Mouse (Mus musculus) embryonic facial prominence, embryonic 12.5 days (tissue): ENCODE results near the gene Sv2a. TPM values are rescaled to one million over a fixed set of nuclear protein-coding genes. Genes with fewer than 3 reads are reported as not detected.
"Not testable (repeated sequence)": the region's sequence is repeated elsewhere in the genome, so short reads cannot be mapped to it uniquely, and the experiment has no call there.

Experiments
- ATAC-seq: fragments of 200-750 bp; cut with Nextera tagmentation; 2 replicates; pipeline ENCODE4 v1.8.0; 2017; ENCODE audit not compliant: insufficient number of reproducible peaks, insufficient read depth, low FRiP score, low TSS enrichment
- H3K27ac ChIP-seq: fragments of 300-500 bp; sonication (generic); 2 replicates; pipeline ENCODE4 v1.5.1; 2016; ENCODE audit warnings: mild to moderate bottlenecking
- H3K27me3 ChIP-seq: fragments of 300-500 bp; sonication (generic); 2 replicates; pipeline ENCODE4 v1.6.1; 2016; ENCODE audit warnings: mild to moderate bottlenecking, moderate library complexity
- H3K36me3 ChIP-seq: fragments of 300-500 bp; sonication (generic); 2 replicates; pipeline ENCODE4 v1.6.1; 2016; ENCODE audit warnings: mild to moderate bottlenecking
- H3K4me1 ChIP-seq: fragments of 300-500 bp; sonication (generic); 2 replicates; pipeline ENCODE4 v1.6.1; 2016
- H3K4me2 ChIP-seq: fragments of 300-500 bp; sonication (generic); replicated peaks from 2 replicates; pipeline ENCODE4 v1.6.1; 2016; ENCODE audit warnings: mild to moderate bottlenecking, moderate library complexity
- H3K4me3 ChIP-seq: fragments of 300-500 bp; sonication (generic); 2 replicates; pipeline ENCODE4 v1.5.1; 2016; ENCODE audit warnings: mild to moderate bottlenecking
- H3K9ac ChIP-seq: fragments of 300-500 bp; sonication (generic); 2 replicates; pipeline ENCODE4 v1.6.1; 2016; ENCODE audit warnings: mild to moderate bottlenecking, moderate library complexity
- H3K9me3 ChIP-seq: fragments of 300-500 bp; sonication (generic); 2 replicates; pipeline ENCODE4 v1.6.1; 2016; ENCODE audit warnings: mild to moderate bottlenecking, moderate library complexity
- WGBS: fragments of 180-500 bp; shearing (Covaris S2); methylation state at CpG from one replicate; pipeline ENCODE4 v1.1.7; 2016; 5-methylcytosine and 5-hydroxymethylcytosine counted together
- polyA plus RNA-seq: library from polyadenylated mRNA; unstranded; fragments of >200 nt; fragmentation: Nextera tagmentation; extraction: Ambion mirVana; gene quantifications from 2 replicates; pipeline ENCODE4 v1.2.1, GENCODE M21; 2016

Sv2a gene
- polyA plus RNA-seq, 1 experiment from 2014 or later = 8.6 TPM

DNA sequence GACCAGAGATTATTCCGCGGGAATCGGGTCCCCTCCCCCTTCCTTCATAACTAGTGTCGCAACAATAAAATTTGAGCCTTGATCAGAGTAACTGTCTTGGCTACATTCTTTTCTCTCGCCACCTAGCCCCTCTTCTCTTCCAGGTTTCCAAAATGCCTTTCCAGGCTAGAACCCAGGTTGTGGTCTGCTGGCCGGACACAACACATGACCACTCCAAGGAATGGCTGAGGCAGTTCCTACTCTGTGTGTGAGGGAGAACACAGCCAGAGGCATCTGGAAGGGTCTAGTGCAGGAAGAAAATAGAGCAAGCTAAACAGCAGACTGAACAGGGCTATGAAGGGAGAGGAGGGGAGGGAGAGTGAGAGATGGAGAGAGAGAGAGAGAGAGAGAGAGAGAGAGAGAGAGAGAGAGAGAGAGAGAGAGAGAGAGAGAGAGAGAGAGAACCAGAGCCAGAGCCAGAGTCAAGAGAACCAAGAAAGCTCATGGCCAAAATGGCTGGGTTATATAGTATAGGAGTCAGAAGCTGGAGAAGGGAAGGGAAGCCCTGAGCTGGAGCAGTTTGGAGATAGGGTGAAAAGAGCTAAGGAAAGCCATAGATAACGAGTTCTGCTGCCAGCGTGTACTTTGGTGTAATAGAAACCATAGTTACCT lies 17.8 kb downstream of the Sv2a start:
- not testable (repeated sequence) for H3K4me3 ChIP-seq, H3K27me3 ChIP-seq, H3K9me3 ChIP-seq, ATAC-seq, H3K27ac ChIP-seq, H3K9ac ChIP-seq, H3K36me3 ChIP-seq
- Histone ChIP-seq H3K4me2 (peak overlapping the region; percentile 89), H3K4me1 (peaks cover 14% of the 10 kb centered on the region; the same call in 1 of the 2 replicates)
- WGBS = 28% methylated on average over 8 of the region's 8 CpGs

DNA sequence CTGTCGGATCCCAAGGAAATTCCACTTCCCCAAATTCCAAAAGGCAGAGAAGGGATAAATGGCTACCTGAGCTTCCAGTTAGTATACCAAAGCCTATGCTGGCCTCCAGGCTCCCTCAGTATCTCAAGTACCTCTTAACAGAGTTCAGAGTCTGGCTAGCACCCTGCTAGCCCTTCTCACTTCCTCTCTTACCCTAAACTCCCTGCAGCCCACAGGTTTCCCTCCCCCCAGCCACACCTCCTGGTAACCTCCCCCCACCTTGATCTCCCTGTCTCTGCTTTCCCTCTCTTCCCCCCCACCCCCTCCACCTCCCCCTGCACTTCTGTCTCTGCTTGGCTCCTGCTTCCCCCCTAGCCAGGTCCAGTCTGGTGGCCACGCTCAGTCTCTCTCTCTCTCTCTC lies 18.8 kb downstream of the Sv2a start:
- ATAC-seq = no peak
- H3K27me3 ChIP-seq = no peaks in the 10 kb centered on the region
- H3K9ac ChIP-seq = no peak overlapping the region
- H3K4me1 ChIP-seq = peaks cover 14% of the 10 kb centered on the region; the same call in 1 of the 2 replicates
- no peak overlapping the region for H3K4me3 ChIP-seq
- H3K4me2 ChIP-seq = no peak overlapping the region
- no peaks in the 10 kb centered on the region for H3K36me3 ChIP-seq
- no peak overlapping the region for H3K27ac ChIP-seq
- WGBS = 62% methylated on average over 2 of the region's 2 CpGs
- H3K9me3 ChIP-seq = no peaks in the 10 kb centered on the region

DNA sequence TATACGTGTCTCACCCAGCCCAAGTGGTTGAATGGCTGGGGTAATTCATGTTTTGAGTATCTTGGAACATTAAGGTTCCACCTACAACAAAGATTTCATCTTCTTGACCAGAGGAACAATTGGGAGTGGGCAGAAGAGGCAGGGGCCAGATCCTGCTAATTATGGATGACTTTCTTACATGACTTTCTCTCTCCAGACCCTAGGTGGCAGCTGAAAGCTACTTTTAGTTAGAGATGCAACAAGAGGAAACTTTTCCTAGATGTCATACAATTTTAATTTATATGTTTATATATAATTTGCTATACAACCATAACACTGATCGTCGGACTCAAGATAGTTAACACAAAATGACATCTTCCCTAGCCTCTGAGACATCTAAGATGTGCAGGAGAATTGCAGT lies 26.9 kb downstream of the Sv2a start:
- Histone ChIP-seq H3K27me3 (no peaks in the 10 kb centered on the region), H3K27ac (no peak overlapping the region), H3K9ac (no peak overlapping the region), H3K36me3 (no peaks in the 10 kb centered on the region), H3K9me3 (no peaks in the 10 kb centered on the region), H3K4me3 (no peak overlapping the region), H3K4me2 (no peak overlapping the region), H3K4me1 (no peaks in the 10 kb centered on the region)
- no peak for ATAC-seq
- 78% methylated on average over 3 of the region's 3 CpGs for WGBS

GRCm38 (mm10) chr3:96209242-96209641 lies 28.3 kb downstream of the Sv2a start:
- no peak overlapping the region for H3K9ac ChIP-seq
- H3K4me2 ChIP-seq = no peak overlapping the region
- ATAC-seq = no peak
- 20% methylated on average over 15 of the region's 15 CpGs for WGBS
- H3K27me3 ChIP-seq = no peaks in the 10 kb centered on the region
- no peak overlapping the region for H3K4me3 ChIP-seq
- H3K9me3 ChIP-seq = no peaks in the 10 kb centered on the region
- H3K4me1 ChIP-seq = no peaks in the 10 kb centered on the region
- no peaks in the 10 kb centered on the region for H3K36me3 ChIP-seq
- no peak overlapping the region for H3K27ac ChIP-seq

- peak overlapping the region; percentile 57 for H3K4me2 ChIP-seq
- H3K4me3 ChIP-seq = peak overlapping the region; percentile 65
- no peaks in the 10 kb centered on the region for H3K9me3 ChIP-seq
- H3K36me3 ChIP-seq = no peaks in the 10 kb centered on the region
- no peaks in the 10 kb centered on the region for H3K27me3 ChIP-seq
- under 1% methylated on average over 12 of the region's 12 CpGs for WGBS
- no peak for ATAC-seq
- H3K9ac ChIP-seq = peak overlapping the region; percentile 89
- H3K27ac ChIP-seq = peak overlapping the region; percentile 99
- H3K4me1 ChIP-seq = peaks cover 18% of the 10 kb centered on the region
Measured at GRCm38 (mm10) chr3:96219191-96219641, 38.3 kb downstream of the Sv2a start.

DNA sequence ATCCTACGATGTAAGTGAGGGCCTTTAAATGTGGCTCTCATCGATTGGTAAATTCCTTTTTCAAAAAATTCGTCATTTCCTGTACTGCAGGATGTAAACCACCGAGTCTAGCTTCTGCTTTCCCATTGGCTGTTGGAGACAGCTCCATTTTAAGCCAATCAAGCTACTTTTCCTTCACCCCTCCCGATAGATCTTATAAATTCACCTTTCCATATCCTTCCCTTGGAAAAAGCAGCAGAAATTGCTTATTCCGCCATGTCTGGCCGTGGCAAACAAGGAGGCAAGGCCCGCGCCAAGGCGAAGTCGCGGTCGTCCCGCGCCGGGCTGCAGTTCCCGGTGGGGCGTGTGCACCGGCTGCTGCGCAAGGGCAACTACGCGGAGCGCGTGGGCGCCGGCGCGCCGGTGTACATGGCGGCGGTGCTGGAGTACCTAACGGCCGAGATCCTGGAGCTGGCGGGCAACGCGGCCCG lies 38.7 kb downstream of the Sv2a start, which contains the start of the genes Bola1 and Hist2h2ab:
TSS of gene Bola1 (minus strand) at position 49 of the 470 bp plus-strand sequence.
TSS of gene Hist2h2ab (plus strand) at position 205 of the 470 bp plus-strand sequence.
- peak; percentile 69 for ATAC-seq
- Histone ChIP-seq H3K36me3 (no peaks in the 10 kb centered on the region), H3K4me3 (peak within 1 kb of the TSS; percentile 65), H3K27ac (peak within 1 kb of the TSS; percentile 99), H3K9ac (peak within 1 kb of the TSS; percentile 89), H3K9me3 (no peaks in the 10 kb centered on the region), H3K27me3 (no peaks in the 10 kb centered on the region), H3K4me2 (peak within 1 kb of the TSS; percentile 57), H3K4me1 (peaks cover 18% of the 10 kb centered on the region)
- WGBS = under 1% methylated on average over 37 of the region's 37 CpGs

DNA sequence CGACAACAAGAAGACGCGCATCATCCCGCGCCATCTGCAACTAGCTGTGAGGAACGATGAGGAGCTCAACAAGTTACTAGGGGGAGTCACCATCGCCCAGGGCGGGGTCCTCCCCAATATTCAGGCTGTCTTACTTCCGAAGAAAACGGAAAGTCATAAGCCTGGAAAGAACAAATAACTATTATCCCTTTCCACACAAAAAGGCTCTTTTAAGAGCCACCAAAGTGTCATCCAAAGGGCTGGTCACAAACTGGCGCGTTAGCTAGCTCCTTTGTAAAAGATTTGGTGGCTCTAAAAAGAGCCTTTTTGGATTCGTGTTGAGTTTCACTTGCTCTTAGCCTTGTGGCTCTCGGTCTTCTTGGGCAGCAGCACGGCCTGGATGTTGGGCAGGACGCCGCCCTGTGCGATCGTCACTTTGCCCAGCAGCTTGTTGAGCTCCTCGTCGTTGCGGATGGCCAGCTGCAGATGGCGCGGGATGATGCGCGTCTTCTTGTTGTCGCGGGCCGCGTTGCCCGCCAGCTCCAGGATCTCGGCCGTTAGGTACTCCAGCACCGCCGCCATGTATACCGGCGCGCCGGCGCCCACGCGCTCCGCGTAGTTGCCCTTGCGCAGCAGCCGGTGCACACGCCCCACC lies 39.3 kb downstream of the Sv2a start:
- peaks cover 18% of the 10 kb centered on the region for H3K4me1 ChIP-seq
- peak overlapping the region; percentile 89 for H3K9ac ChIP-seq
- H3K4me3 ChIP-seq = peak overlapping the region; percentile 65
- not testable (repeated sequence) for H3K9me3 ChIP-seq, H3K27me3 ChIP-seq, H3K36me3 ChIP-seq, ATAC-seq
- peak overlapping the region; percentile 57 for H3K4me2 ChIP-seq
- WGBS = under 1% methylated on average over 30 of the region's 47 CpGs
- peak overlapping the region; percentile 99 for H3K27ac ChIP-seq

DNA sequence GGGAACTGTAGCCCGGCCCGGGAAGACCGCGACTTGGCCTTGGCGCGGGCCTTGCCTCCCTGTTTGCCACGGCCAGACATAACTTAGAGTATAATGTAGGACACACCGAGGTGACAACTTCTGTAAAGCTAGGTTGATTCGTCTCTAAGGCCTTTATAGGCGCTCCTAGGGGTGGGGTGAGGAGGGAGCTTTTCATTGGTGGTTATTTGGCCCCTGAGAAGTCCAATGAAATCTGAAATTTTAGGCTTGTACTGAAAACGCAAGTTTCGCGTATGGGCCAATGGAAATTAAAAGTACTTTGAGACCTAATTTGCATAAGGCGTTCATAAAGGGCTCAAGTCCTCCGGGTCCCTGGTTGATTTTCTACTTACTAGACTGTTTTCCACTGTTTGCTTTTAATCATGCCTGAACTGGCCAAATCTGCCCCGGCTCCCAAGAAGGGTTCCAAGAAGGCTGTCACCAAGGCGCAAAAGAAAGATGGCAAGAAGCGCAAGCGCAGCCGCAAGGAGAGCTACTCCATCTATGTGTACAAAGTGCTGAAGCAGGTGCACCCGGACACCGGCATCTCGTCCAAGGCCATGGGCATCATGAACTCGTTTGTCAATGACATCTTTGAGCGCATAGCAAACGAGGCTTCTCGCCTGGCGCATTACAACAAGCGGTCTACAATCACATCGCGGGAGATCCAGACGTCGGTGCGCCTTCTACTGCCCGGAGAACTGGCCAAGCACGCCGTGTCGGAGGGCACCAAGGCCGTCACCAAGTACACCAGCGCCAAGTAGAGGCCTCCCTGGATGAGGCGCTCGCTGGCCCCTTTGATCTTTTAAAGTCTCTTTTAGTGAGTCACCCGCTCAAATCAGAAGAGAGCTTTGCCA lies 40.1 kb downstream of the Sv2a start, which contains the start of the genes Hist2h2ac and Hist2h2be:
TSS of gene Hist2h2ac (minus strand) at position 116 of the 875 bp plus-strand sequence.
TSS of gene Hist2h2be (plus strand) at position 355 of the 875 bp plus-strand sequence.
- Histone ChIP-seq H3K27ac (peak within 1 kb of the TSS; percentile 99), H3K4me2 (peak within 1 kb of the TSS; percentile 57), H3K9me3 (no peaks in the 10 kb centered on the region), H3K4me3 (peak within 1 kb of the TSS; percentile 65), H3K36me3 (no peaks in the 10 kb centered on the region), H3K9ac (peak within 1 kb of the TSS; percentile 89), H3K27me3 (no peaks in the 10 kb centered on the region), H3K4me1 (peaks cover 18% of the 10 kb centered on the region)
- WGBS = under 1% methylated on average over 43 of the region's 43 CpGs
- ATAC-seq = peak; percentile 94

- Histone ChIP-seq H3K4me3 (peak overlapping the region; percentile 65), H3K27ac (peak overlapping the region; percentile 99), H3K9me3 (no peaks in the 10 kb centered on the region), H3K4me2 (peak overlapping the region; percentile 57), H3K36me3 (no peaks in the 10 kb centered on the region), H3K27me3 (no peaks in the 10 kb centered on the region), H3K4me1 (peaks cover 18% of the 10 kb centered on the region), H3K9ac (peak overlapping the region; percentile 89)
- no peak for ATAC-seq
- WGBS = 18% methylated on average over 9 of the region's 9 CpGs
Measured at GRCm38 (mm10) chr3:96221640-96222038, 40.7 kb downstream of the Sv2a start.

- no peaks in the 10 kb centered on the region for H3K9me3 ChIP-seq
- H3K4me2 ChIP-seq = peak overlapping the region; percentile 57
- no peak for ATAC-seq
- no peaks in the 10 kb centered on the region for H3K36me3 ChIP-seq
- no peak overlapping the region for H3K9ac ChIP-seq
- H3K4me1 ChIP-seq = peaks cover 18% of the 10 kb centered on the region
- 93% methylated on average over 4 of the region's 4 CpGs for WGBS
- H3K27ac ChIP-seq = no peak overlapping the region
- no peaks in the 10 kb centered on the region for H3K27me3 ChIP-seq
- no peak overlapping the region for H3K4me3 ChIP-seq
Measured at GRCm38 (mm10) chr3:96222774-96223173, 41.8 kb downstream of the Sv2a start.

DNA sequence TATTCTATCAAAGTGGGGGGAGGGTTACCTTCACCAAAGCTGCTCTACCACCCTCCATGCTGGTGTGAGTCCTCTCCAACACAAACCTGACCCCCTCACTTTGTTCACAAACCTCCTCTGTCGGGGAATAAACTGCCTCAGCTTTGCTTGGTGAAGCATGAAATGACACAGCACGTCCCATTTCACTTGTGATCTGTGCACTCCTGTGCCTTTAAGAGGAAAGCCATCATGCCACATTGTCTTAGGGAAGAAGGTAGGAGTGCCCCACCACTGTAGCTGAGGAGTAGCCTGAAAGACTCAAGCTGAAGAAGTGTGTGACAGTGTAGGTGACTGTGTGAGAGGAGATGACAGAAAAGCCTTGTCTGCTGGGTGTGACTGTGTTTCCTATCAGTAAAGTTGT lies 44.5 kb downstream of the Sv2a start:
- Histone ChIP-seq H3K27ac (no peak overlapping the region), H3K9ac (no peak overlapping the region), H3K9me3 (no peaks in the 10 kb centered on the region), H3K4me3 (no peak overlapping the region), H3K27me3 (no peaks in the 10 kb centered on the region), H3K4me2 (no peak overlapping the region; the same call in 1 of the 2 replicates), H3K4me1 (peaks cover 12% of the 10 kb centered on the region), H3K36me3 (no peaks in the 10 kb centered on the region)
- WGBS = 31% methylated on average over 2 of the region's 2 CpGs
- ATAC-seq = no peak
